Mouse (Mus musculus) cerebellum, adult 11 months (tissue): ENCODE results near the gene Tmub2.

Source experiments
- DNase-seq: peaks from one replicate; pipeline ENCODE4 v3.0.0; 2022

Tmub2 gene

DNA sequence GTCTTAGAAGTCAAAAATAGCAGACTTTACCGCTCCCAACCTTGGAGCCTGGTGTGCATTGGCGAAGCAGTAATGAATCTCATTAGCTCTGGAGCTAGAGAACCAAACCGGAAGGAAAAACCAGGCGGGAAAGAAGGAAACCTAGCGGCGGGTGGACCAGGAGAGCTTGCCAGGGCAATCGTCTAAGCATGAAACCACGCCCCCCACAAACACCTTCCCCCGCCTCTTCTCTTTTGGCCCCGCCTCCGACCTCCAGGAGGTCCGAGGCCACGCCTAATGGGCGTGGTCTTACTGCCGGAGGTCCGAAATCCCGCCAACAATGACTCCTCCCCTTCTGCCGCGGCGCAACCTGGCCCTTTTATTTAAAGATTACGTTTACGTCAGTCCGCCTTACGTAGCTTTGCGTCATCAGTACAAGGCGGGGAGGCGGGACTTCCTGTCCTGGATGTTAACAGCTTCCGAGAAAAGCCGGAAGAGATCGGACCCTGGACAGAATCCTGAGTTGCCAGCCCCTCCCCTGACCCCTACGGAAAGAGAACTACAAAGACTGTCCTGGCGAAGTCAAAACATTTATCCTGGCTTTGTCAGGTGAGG, at the start of gene Tmub2:
Gene Tmub2, plus strand, starts transcription at position 431 of the 594 bp plus-strand sequence.
- DNase-seq = peak; percentile 95

DNA sequence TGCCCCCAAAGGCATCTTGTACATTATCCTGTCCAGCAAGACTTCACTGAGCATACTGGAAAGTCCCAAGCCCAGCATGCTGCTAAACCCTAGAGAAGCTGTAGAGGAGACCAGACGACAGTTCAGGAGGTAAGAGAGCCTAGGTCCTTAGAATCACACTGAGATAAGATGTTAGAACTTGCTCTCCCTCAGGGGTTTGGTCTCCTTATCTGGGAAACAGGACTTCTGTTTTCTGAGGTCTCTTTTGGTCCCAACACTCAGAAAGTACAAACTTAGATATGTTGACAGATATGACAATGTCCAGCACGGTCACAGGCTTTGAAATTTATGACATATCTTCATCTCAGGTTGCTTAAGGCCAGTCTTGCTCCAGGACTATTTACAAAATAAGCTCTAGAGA, 48.7 kb upstream of the Tmub2 start:
- DNase-seq = no peak

DNA sequence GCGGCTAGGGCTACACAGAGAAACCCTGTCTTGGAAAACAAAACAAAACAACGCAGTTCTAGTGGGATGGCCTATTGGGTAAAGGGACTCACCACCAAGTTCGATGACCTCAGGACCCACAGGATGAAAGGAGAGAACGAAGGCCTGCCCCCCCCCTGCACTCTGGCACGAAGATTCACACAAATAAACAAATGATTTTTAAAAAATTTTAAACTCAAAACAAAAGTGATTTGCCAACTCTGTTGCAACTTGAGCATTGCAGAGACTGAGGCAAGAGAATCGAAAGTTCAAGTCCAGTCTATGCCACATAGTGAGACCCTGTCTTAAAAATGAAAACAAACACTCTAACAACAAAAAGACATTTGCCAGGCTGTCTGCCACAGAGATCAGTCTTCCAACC, 44.1 kb upstream of the Tmub2 start:
- DNase-seq = no peak

DNA sequence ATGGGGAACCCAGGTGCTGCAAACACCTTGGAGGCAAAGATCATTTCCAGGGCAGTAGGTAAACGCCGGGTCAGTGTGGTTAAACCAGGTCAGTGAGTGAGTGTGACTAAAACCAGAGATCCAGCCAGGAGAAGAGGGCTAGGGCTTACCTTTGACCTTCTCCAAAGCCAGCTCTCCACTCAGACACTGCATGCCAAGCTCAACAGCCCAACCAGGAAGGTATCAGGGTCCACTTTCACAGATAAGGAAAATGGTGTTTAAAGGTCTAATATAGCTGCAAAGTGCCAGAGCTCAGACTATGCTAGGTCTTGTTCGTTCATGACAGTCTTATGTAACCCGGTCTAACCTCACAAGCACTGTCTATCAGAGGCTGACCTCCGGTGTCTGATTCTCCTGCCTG, 43.5 kb upstream of the Tmub2 start:
- no peak for DNase-seq

- DNase-seq = no peak
Observed at GRCm38 (mm10) chr11:102241874-102242273, 42.9 kb upstream of the Tmub2 start.

DNA sequence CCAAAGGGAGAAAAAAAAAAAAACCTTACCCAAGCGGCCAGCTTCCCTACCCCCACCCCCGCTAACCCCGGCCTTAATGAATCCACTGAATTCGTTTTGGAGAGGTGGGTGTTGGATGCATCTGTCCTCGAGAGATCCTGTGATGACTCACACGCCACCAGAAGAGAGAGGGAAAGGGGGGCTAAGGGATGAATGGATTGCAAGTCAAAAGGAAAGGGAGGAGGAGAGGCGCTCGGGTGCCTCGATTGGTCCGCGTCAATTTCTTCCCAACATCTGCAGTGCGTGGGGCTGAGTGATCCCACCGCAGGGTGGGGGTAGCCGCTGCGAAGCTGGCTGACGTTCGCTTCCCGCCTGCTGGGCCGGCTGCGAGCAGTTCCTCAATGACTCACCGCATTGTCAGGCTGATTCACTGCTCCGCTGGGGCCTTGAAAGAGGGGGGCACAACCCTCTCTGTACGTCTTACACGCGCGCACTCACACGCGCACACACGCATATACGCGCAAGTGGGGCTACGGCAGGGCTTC, 39.7 kb upstream of the Tmub2 start:
- peak; percentile 46 for DNase-seq

DNA sequence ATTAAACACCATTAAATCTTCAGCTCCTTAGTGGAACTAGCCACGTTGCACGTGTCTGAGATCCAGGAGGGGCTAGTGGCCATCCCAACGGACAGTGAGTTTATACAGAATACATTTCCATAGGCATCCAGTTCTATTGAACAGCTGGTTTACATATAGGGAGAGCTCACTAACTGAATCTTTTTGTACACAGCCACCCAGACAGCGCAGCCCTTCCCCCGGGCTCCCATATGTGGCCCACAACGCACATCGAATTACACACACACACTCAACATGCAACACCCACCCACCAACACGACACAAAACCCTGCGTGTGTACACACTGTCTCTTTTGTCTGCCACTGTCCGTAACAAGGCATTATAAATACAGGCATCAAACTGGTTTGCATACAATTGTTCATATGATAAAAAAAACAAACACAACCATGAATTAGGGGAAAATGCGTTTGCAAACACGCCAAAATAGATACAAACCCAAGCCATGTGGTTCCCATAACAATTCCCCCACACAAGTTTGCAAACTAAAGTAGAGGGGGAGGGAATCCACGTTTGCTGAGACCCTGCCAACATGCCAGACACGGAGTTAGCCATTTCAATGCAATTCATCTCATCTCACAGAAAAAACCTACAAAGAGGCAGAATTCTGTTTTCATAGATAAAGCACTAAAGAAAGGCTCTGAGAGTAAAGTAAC, 39.0 kb upstream of the Tmub2 start:
- no peak for DNase-seq

DNA sequence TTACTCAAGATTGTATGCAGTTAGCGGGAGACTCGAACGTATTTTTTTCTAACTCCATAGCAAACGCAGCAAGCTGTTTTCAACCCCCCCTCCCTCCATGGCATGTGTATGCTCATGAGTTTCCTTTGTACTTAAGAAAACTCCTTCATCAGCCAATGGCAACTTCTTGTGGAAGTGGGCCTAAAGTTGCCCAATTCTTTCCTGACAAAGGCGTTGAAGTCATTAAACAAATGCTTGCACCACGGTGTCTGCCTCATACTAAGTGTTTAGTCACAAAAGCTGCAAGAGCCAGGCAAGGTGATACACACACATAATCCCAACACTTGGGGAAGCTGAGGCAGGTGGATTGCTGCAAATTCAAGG, 38.5 kb upstream of the Tmub2 start:
- DNase-seq = no peak

- no peak for DNase-seq
Observed at GRCm38 (mm10) chr11:102246871-102247270, 37.9 kb upstream of the Tmub2 start.

- peak; percentile 90 for DNase-seq
Observed at GRCm38 (mm10) chr11:102248630-102249230, 36.0 kb upstream of the Tmub2 start, which contains the start of gene BC030867. Gene BC030867 (plus strand): TSS chr11:102248882.

DNA sequence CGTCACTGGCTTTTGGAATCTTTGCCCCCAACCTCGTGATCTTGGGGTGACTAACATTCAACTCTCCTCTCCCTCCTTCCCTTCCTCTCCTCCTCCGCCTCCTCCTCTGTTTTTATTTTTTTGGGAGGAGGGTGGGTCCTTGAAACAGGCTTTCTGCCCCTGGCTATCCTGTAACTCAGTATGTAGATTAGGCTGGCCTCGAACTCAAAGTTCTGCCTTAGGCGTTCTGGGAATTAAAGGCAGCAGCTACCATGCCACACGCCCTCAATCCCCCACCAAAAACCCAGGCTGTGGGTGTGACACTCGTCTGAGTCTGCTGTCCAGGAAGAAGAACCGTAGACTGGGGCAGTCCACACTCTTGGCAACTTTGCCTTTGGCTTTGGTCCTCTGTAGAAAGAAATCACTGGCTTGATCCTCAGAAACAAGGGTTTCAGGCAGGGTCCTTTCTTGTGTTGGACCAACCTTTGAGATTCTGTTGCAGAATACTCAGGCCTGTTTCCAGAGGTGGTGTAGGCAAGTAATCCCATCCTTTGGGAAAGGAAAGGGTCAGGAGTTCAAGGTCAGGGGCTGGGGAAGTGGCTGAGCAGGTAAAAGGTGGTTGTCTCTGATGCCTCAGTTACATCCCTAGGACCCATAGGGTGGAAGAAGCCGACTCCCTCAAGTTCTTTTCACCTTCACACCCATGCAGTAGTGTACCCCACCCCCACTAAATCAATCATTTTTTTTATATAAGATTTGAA, 35.2 kb upstream of the Tmub2 start:
- no peak for DNase-seq

GRCm38 (mm10) chr11:102257514-102257913, 27.2 kb upstream of the Tmub2 start:
- no peak for DNase-seq

DNA sequence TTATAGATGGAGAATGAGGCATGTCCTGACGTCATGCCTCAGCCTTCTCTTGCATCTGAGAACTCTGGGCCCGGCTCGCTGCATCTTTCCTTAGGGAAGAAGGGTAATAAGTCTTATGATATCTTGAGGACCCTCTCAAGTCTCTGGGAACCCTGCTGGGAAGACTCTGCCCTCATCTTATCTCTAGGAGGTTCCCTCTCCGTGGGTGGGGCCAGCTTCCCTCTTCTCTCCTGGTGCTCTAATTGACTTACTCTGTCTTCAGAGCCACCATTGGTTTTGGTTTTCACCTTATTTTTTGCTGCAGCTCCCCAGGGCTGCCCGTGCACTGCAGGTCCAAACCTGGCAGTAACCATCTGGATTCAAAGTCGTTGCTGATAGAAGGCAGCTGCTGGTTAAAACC, 26.6 kb upstream of the Tmub2 start:
- no peak for DNase-seq

DNA sequence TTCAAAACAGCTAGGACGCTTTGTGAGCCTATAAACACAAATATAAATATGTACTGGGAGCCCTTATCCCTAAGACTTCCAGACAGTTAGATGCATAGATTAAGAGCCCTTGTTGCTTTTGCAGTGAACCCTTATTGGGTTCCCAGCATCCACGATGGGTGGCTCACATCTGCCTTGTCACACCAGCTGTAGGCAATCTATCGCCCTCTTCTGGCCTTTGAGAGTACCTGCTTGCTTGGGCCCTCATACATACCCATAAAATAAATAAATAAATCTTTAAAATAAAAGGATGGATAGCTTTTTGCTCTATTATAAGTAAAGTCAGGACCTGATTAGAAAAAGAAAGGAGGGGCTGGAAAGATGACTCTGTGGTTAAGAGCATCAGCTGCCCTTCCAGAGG, 26.2 kb upstream of the Tmub2 start:
- no peak for DNase-seq

DNA sequence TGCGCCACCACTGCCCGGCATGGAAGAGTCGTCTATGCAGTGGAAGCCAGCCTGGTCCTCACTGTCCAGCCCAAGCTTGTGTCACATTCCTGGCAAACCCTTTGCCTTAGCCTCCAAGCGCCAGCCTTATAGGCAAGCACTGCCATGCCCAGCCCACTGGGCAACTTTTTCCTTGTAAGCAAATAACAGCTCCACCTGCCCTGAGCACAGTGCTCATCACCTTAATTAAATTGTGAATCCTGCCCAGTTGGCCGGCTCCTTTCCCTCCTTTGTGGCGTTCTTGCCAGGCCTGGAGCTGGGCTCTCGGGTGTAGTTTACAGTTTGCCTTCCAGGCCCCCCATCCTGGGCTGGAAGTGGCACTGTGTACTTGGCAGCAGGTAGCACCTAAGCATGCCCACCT, 21.5 kb upstream of the Tmub2 start:
- DNase-seq = no peak

GRCm38 (mm10) chr11:102265816-102266215, 18.9 kb upstream of the Tmub2 start:
- DNase-seq = peak; percentile 40

DNA sequence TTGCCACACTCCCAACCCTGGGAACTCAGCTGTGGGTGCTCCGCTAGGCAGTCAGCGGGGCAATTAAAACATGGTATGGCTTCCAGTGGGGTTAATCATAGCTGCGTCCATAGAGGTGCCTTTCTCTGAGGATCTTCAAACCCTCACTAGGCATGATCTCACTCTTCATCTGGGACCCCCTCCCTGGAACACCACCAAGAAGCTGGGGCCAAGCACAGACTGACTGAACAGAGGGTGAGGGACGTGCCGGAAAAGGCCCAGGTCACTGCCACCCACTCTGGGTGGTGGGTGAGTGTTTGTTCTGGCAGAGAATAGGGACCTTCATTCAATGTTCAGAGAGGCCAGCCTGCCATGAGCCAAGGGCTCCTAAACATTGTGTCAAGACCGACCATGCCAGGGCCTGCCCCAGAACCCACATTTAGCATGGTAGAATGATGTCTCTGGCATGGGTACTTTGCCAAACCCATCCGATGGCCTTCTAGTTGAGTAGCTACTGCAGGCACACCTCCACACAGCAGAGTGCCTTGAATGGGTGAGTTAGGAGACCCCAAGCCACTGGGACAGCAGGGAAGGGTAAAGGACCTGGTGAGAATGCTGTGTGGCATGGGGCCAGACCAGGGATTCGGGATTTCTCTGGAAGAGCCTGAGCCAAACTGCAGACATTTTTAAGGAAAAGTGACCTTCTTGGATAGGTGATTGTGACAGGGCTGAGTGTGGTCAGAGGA, 17.9 kb upstream of the Tmub2 start:
- no peak for DNase-seq

- DNase-seq = peak; percentile 68
Observed at GRCm38 (mm10) chr11:102267480-102267879, 17.3 kb upstream of the Tmub2 start.

DNA sequence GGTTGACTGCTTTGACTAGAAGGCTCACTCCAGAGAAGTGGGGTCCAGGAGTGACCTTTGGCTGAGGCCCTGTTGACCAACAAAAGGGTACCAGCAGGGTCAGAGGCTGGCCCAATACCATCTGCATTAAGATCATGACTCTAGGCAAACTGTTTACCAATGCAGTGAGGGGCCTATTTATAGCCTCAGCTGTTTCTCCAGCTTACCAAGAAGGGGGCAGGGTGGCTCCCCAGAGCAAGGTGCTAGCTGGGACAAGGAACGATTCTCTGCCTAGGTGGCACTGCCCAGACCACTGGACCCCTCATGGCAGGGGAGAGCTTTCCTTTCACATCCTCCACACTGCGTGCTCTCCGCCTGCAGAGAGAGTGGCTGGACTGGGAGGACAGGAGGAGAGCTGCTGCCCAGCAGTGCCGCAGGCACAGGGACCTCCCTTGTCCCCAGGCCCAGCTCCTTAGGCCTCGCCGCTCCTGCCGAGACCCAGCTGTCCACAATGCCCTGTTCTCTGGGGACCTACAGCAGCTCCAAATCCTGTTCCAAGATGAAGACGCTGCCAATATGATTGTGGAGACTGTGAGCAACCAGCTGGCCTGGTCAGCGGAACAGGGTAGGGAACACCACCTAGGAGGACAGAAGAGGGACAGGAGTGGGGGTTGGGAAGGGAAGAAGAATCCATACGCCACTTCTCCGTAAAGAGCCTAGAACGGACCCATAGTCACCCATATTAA, 16.0 kb upstream of the Tmub2 start, which contains the start of gene Asb16:
Gene Asb16, plus strand, starts transcription at position 224 of the 725 bp plus-strand sequence.
- DNase-seq = no peak

GRCm38 (mm10) chr11:102276411-102276915, 8.3 kb upstream of the Tmub2 start:
- no peak for DNase-seq

DNA sequence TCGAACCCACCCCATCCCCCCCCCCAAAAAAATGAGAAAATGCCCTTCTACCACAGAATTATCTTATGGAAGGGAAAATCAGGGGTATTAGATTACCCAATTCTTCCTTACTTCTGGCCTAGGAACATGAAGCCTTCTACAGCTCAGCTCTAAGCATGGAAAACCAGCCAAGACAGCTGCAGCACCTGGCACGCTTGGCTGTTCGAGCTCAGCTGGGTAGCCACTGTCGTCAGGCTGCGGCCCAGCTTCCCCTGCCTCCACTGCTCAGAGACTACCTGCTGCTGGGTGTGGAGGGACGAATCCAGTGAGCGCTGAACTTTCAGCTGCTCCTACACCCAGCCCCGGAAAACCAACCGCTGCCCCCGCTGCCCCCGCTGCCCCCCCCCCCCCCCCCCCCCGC, 7.0 kb upstream of the Tmub2 start:
- DNase-seq = no peak

- no peak for DNase-seq
Observed at GRCm38 (mm10) chr11:102279595-102279994, 5.1 kb upstream of the Tmub2 start.
